Mouse (Mus musculus) heart, adult 2 months (tissue): ENCODE results near the gene Tbc1d19.

Experiments used
- EP300 ChIP-seq: fragments of 200-500 bp; IDR thresholded peaks from 2 replicates; pipeline ENCODE4 v1.6.1; 2011; ENCODE audit warnings: low read depth, low read length, control low read depth; ENCODE audit not compliant: insufficient read depth
- POLR2A ChIP-seq: fragments of 200-500 bp; IDR thresholded peaks from 2 replicates; pipeline ENCODE4 v1.6.1; 2011; ENCODE audit warnings: mild to moderate bottlenecking, low read depth, low read length, control low read depth; ENCODE audit not compliant: insufficient read depth

GRCm38 (mm10) chr5:53874966-53875365 is 65.6 kb downstream of the Tbc1d19 start:
- TF ChIP-seq EP300 (no peak), POLR2A (no peak)
